Mouse (Mus musculus): ENCODE results near the gene Zfp704.

The Zfp704 gene

GRCm38 (mm10) chr3:9456380-9456890 lies 153.4 kb downstream of the Zfp704 start:
- DNase-seq (ENCODE audit: low spot score): no peak

GRCm38 (mm10) chr3:9455351-9455750 lies 154.5 kb downstream of the Zfp704 start:
- DNase-seq (ENCODE audit: low spot score): no peak

- DNase-seq (ENCODE audit: low spot score): no peak
Observed at GRCm38 (mm10) chr3:9454556-9455330, 155.1 kb downstream of the Zfp704 start.

- DNase-seq (ENCODE audit: low spot score): no peak
Observed at GRCm38 (mm10) chr3:9450521-9450920, 159.4 kb downstream of the Zfp704 start.

GRCm38 (mm10) chr3:9449261-9450007 lies 160.5 kb downstream of the Zfp704 start:
- no peak for DNase-seq (ENCODE audit: low spot score)

- DNase-seq (ENCODE audit: low spot score): no peak
Observed at GRCm38 (mm10) chr3:9448541-9448940, 161.3 kb downstream of the Zfp704 start.

GRCm38 (mm10) chr3:9444558-9444957 lies 165.3 kb downstream of the Zfp704 start:
- no peak for DNase-seq (ENCODE audit: low spot score)

- DNase-seq (ENCODE audit: low spot score): no peak
Observed at GRCm38 (mm10) chr3:9443981-9444380, 165.9 kb downstream of the Zfp704 start.

- DNase-seq (ENCODE audit: low spot score): no peak
Observed at GRCm38 (mm10) chr3:9443476-9443875, 166.4 kb downstream of the Zfp704 start.

- no peak for DNase-seq (ENCODE audit: low spot score)
Observed at GRCm38 (mm10) chr3:9441566-9442540, 168.0 kb downstream of the Zfp704 start.

GRCm38 (mm10) chr3:9440466-9440865 lies 169.4 kb downstream of the Zfp704 start:
- DNase-seq (ENCODE audit: low spot score): no peak

GRCm38 (mm10) chr3:9439619-9440286 lies 170.1 kb downstream of the Zfp704 start:
- no peak for DNase-seq (ENCODE audit: low spot score)

GRCm38 (mm10) chr3:9436256-9436655 lies 173.6 kb downstream of the Zfp704 start:
- DNase-seq (ENCODE audit: low spot score): no peak

GRCm38 (mm10) chr3:9434394-9435175 lies 175.3 kb downstream of the Zfp704 start:
- no peak for DNase-seq (ENCODE audit: low spot score)

- no peak for DNase-seq (ENCODE audit: low spot score)
Observed at GRCm38 (mm10) chr3:9432796-9433526, 176.9 kb downstream of the Zfp704 start.

GRCm38 (mm10) chr3:9432226-9432625 lies 177.7 kb downstream of the Zfp704 start:
- no peak for DNase-seq (ENCODE audit: low spot score)

GRCm38 (mm10) chr3:9429946-9430345 lies 179.9 kb downstream of the Zfp704 start:
- DNase-seq (ENCODE audit: low spot score): no peak

- DNase-seq (ENCODE audit: low spot score): no peak
Observed at GRCm38 (mm10) chr3:9427826-9428225, 182.1 kb downstream of the Zfp704 start.

- DNase-seq (ENCODE audit: low spot score): no peak
Observed at GRCm38 (mm10) chr3:9425661-9426060, 184.2 kb downstream of the Zfp704 start.

GRCm38 (mm10) chr3:9424637-9425036 lies 185.2 kb downstream of the Zfp704 start:
- no peak for DNase-seq (ENCODE audit: low spot score)

Measured in yolk sac, embryonic 10.5 days (tissue).